Mouse (Mus musculus) lung, embryonic 16.5 days (tissue): Measurements from ENCODE around the gene Rtf1. TPM values are rescaled to one million over a fixed set of nuclear protein-coding genes. Genes with fewer than 3 reads are reported as not detected.
A peak's percentile ranks its signal among the peaks of the same experiment; 100 is the strongest.
"Not testable (repeated sequence)": the region's sequence is repeated elsewhere in the genome, so short reads cannot be mapped to it uniquely, and the experiment has no call there.

Experiments used
- ATAC-seq: fragments of 200-750 bp; cut with Nextera tagmentation; 2 replicates; pipeline ENCODE4 v1.8.0; 2017; ENCODE audit warnings: low read depth, mild to moderate bottlenecking, moderate library complexity
- H3K27ac ChIP-seq: fragments of 300-500 bp; sonication (generic); 2 replicates; pipeline ENCODE4 v1.5.1; 2014; ENCODE audit warnings: mild to moderate bottlenecking, control low read depth, low read length
- H3K27me3 ChIP-seq: fragments of 300-500 bp; sonication (generic); 2 replicates; pipeline ENCODE4 v1.6.1; 2014; ENCODE audit warnings: low read depth, low read length, mixed read lengths; ENCODE audit not compliant: control insufficient read depth, insufficient read depth
- H3K36me3 ChIP-seq: fragments of 300-500 bp; sonication (generic); 2 replicates; pipeline ENCODE4 v1.6.1; 2014; ENCODE audit warnings: low read length; ENCODE audit not compliant: control insufficient read depth, insufficient read depth
- H3K4me1 ChIP-seq: fragments of 300-500 bp; sonication (generic); replicated peaks from 2 replicates; pipeline ENCODE4 v1.6.1; 2014; ENCODE audit warnings: low read length, mixed read lengths; ENCODE audit not compliant: control insufficient read depth, insufficient read depth
- H3K4me2 ChIP-seq: fragments of 300-500 bp; sonication (generic); 2 replicates; pipeline ENCODE4 v1.6.1; 2014; ENCODE audit warnings: low read depth, low read length, control low read depth
- H3K4me3 ChIP-seq: fragments of 300-500 bp; sonication (generic); 2 replicates; pipeline ENCODE4 v1.5.1; 2014; ENCODE audit warnings: mild to moderate bottlenecking, low read length, control low read depth
- H3K9ac ChIP-seq: fragments of 300-500 bp; sonication (generic); 2 replicates; pipeline ENCODE4 v1.6.1; 2014; ENCODE audit warnings: low read length, control low read depth
- H3K9me3 ChIP-seq: fragments of 300-500 bp; sonication (generic); 2 replicates; pipeline ENCODE4 v1.6.1; 2016; ENCODE audit warnings: low read length; ENCODE audit not compliant: control insufficient read depth
- WGBS: fragments of 180-500 bp; shearing (Covaris S2); extraction: QIAGEN DNeasy Blood & Tissue Kit; methylation state at CpG from one replicate; pipeline ENCODE4 v1.1.7; 2014; 5-methylcytosine and 5-hydroxymethylcytosine counted together
- polyA plus RNA-seq: library from polyadenylated mRNA; unstranded; fragments of >200 nt; fragmentation: Nextera tagmentation; extraction: Ambion mirVana; gene quantifications from 2 replicates; pipeline ENCODE4 v1.2.1, GENCODE M21; 2015

The Rtf1 gene
- polyA plus RNA-seq, 1 experiment from 2014 or later, result 39.9 TPM

DNA sequence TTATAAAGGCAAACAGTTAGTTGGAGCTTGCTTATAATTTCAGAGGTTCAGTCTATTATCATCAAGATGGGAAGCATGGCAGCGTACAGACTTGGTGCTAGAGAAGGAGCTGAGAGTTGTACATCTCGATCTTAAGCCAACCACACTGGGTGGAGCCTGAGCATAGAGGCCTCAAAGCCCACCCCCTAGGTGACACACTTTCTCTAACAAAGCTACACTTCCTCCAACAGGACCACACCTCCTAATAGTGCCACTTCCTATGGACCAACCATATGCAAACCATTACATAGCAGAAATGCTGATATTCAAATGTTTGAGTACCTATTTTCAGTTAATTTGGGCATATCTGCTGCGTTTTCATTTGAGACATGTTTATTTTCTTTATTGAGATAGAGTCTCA is 35.1 kb downstream of the Rtf1 start:
- 91% methylated on average over 3 of the region's 3 CpGs for WGBS
- Histone ChIP-seq H3K27me3 (no peaks in the 10 kb centered on the region), H3K9me3 (no peaks in the 10 kb centered on the region), H3K36me3 (peaks cover 25% of the 10 kb centered on the region), H3K27ac (no peak overlapping the region), H3K4me2 (no peak overlapping the region), H3K4me3 (no peak overlapping the region), H3K4me1 (no peaks in the 10 kb centered on the region), H3K9ac (no peak overlapping the region)
- no peak for ATAC-seq

DNA sequence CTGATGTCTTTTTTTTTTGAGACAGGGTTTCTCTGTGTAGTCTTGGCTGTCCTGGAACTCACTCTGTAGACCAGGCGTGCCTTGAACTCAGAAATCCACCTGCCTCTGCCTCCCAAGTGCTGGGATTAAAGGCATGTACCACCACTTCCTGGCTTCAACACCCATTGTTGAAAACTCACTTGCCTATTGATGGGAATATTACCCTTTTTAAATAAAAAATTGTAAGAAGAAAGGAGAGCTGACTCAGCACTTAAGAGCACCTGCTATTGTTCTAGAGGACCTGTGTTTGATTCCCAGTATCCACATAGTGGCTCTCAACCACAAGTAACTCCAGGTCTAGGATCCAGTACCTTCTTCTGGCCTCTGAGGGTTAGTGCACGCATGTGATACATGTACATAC is 41.0 kb downstream of the Rtf1 start:
- ATAC-seq, result not testable (repeated sequence)

DNA sequence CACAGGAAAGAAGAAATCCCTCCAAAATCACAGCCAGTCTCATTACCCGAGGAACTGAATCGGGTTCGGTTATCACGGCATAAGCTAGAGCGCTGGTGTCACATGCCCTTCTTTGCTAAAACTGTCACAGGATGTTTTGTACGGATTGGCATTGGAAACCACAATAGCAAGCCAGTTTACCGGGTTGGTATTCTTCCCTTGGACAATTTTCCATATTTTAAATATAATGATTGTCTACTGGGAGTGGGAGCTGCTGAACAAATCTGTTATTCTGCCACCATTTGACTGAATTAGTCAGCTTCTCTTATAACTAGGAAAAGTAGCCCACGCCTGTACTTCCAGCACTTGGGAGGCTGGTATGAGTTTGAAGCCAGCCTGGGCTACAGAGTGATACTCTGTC is 46.2 kb downstream of the Rtf1 start:
- 95% methylated on average over 8 of the region's 8 CpGs for WGBS

More for the DNA sequence above, 41.0 kb downstream of the Rtf1 start:
- WGBS, result 85% methylated on average over 2 of the region's 2 CpGs
- H3K27me3 ChIP-seq, H3K9me3 ChIP-seq, H3K9ac ChIP-seq, H3K4me3 ChIP-seq, H3K4me1 ChIP-seq, H3K4me2 ChIP-seq, H3K27ac ChIP-seq: not testable (repeated sequence)
- peaks cover 20% of the 10 kb centered on the region for H3K36me3 ChIP-seq

DNA sequence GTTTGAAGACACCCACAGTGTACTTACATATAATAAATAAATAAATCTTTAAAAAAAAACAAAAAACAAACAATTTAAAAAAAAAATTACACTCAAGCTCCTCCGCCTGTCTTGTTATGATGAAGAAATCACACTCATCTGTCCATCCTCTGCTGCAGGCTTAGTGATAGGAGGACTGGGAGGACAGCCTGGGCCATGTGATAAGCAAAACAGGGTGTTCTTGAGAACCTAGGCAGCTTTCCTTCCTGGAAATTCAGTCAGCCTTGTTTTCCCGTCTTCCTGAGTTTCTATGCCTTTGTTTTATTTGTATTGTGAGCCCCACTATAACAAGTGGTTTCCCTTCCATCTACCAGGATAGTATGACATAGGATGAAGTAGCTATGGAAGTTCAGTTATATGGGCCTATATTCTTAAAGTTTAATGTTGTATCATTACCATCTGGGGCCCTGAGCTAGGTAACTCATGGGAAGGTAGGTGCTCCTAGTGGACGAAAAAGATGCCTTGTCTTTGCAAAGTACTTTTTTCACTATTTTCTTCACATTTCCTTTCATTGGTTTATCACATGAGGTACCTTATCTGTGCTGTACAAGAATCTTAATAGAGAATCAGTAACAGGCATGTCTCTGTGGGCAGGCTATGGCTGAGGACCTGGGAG is 53.0 kb downstream of the Rtf1 start:
- Histone ChIP-seq H3K27ac (no peak overlapping the region), H3K9me3 (no peaks in the 10 kb centered on the region), H3K27me3 (no peaks in the 10 kb centered on the region), H3K4me1 (no peaks in the 10 kb centered on the region), H3K4me2 (no peak overlapping the region), H3K4me3 (no peak overlapping the region), H3K36me3 (peaks cover 43% of the 10 kb centered on the region), H3K9ac (no peak overlapping the region)
- 88% methylated on average over 3 of the region's 3 CpGs for WGBS
- no peak for ATAC-seq

More for the DNA sequence above, 46.2 kb downstream of the Rtf1 start:
- H3K9me3 ChIP-seq, result no peaks in the 10 kb centered on the region
- no peaks in the 10 kb centered on the region for H3K27me3 ChIP-seq
- H3K36me3 ChIP-seq, result peaks cover 37% of the 10 kb centered on the region
- H3K9ac ChIP-seq, result no peak overlapping the region
- no peak overlapping the region for H3K27ac ChIP-seq
- no peak for ATAC-seq
- H3K4me1 ChIP-seq, result no peaks in the 10 kb centered on the region
- no peak overlapping the region for H3K4me3 ChIP-seq
- no peak overlapping the region for H3K4me2 ChIP-seq

DNA sequence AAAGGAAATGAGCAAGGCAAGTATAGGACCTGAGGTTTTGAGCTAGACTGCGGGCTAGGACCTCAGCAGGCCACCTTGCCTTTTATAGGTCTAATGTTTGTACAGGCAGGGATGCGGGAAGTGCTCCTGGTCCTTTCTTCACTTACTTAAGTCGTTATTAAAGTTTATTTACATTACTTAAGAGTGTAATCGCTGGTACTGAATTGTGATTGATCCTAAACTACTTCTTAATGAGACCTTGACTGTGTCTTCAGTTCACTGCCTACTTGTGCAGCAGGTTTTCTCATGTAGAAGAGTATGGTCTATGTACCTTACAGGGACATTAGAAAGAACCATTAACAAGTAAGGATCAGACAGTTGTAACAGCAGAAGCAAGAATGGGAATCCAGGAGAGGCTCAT is 55.9 kb downstream of the Rtf1 start:
- H3K27ac ChIP-seq, result no peak overlapping the region
- ATAC-seq, result no peak

GRCm38 (mm10) chr2:119737124-119737523 is 62.3 kb downstream of the Rtf1 start:
- Histone ChIP-seq H3K4me3 (no peak overlapping the region), H3K27me3 (no peaks in the 10 kb centered on the region; the same call in 1 of the 2 replicates), H3K9me3 (no peaks in the 10 kb centered on the region), H3K9ac (no peak overlapping the region), H3K27ac (no peak overlapping the region), H3K36me3 (peaks cover 5% of the 10 kb centered on the region), H3K4me1 (peaks cover 7% of the 10 kb centered on the region), H3K4me2 (no peak overlapping the region)
- WGBS, result 16% methylated on average over 12 of the region's 12 CpGs
- no peak for ATAC-seq

More for the DNA sequence above, 55.9 kb downstream of the Rtf1 start:
- Histone ChIP-seq H3K4me2 (no peak overlapping the region), H3K36me3 (peaks cover 35% of the 10 kb centered on the region), H3K9ac (no peak overlapping the region), H3K4me1 (no peaks in the 10 kb centered on the region), H3K27me3 (no peaks in the 10 kb centered on the region), H3K4me3 (no peak overlapping the region), H3K9me3 (no peaks in the 10 kb centered on the region)
- WGBS, result 75% methylated on average over 4 of the region's 4 CpGs

- no peaks in the 10 kb centered on the region for H3K36me3 ChIP-seq
- no peak for ATAC-seq
- peak overlapping the region; percentile 99 for H3K4me2 ChIP-seq
- no peaks in the 10 kb centered on the region for H3K9me3 ChIP-seq
- H3K27me3 ChIP-seq, result peaks cover 19% of the 10 kb centered on the region
- WGBS, result 8% methylated on average over 2 of the region's 2 CpGs
- no peak overlapping the region for H3K9ac ChIP-seq
- no peak overlapping the region for H3K4me3 ChIP-seq
- no peak overlapping the region for H3K27ac ChIP-seq
- peaks cover 22% of the 10 kb centered on the region for H3K4me1 ChIP-seq
Observed at GRCm38 (mm10) chr2:119740567-119740966, 65.7 kb downstream of the Rtf1 start.

- peaks cover 22% of the 10 kb centered on the region for H3K4me1 ChIP-seq
- no peaks in the 10 kb centered on the region for H3K9me3 ChIP-seq
- H3K36me3 ChIP-seq, result no peaks in the 10 kb centered on the region
- H3K27me3 ChIP-seq, result peaks cover 19% of the 10 kb centered on the region
- peak within 1 kb of the TSS; percentile 79 for H3K9ac ChIP-seq
- WGBS, result under 1% methylated on average over 48 of the region's 53 CpGs
- H3K27ac ChIP-seq, result peak within 1 kb of the TSS; percentile 92
- H3K4me2 ChIP-seq, result peak within 1 kb of the TSS; percentile 99
- H3K4me3 ChIP-seq, result peak within 1 kb of the TSS; percentile 70
- ATAC-seq, result peak; percentile 90
Observed at GRCm38 (mm10) chr2:119741581-119742411, 66.9 kb downstream of the Rtf1 start, which contains the start of gene Itpka. Gene Itpka, plus strand, starts transcription at chr2:119742337.

DNA sequence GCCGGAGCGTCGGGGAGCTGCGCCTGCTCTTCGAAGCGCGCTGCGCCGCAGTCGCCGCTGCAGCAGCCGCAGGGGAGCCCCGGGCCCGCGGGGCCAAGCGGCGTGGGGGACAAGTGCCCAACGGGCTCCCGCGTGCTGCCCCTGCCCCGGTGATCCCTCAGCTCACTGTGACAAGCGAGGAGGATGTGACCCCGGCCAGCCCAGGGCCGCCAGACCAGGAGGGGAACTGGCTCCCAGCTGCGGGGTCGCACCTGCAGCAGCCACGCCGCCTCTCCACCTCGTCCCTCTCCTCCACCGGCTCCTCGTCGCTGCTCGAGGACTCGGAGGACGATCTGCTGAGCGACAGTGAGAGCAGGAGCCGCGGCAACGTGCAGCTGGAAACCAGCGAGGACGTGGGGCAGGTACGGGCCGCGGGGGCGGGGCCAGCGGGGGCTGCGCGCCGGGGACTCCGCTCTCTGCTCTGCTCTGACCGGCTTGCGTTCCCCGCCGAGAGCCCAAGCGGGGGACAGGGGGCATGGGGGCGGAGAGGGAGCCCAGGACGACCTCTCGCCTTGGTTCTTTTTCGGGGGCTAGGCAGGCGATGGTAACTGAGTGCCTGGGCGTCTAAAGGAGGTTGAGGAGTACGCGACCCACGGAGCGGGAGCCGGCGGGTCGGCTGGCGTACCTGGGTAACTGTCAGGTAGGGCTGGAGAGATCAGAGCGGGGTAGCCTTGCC is 67.8 kb downstream of the Rtf1 start:
- peak overlapping the region; percentile 99 for H3K4me2 ChIP-seq
- ATAC-seq, result peak; percentile 16
- H3K4me3 ChIP-seq, result peak overlapping the region; percentile 70
- no peaks in the 10 kb centered on the region for H3K9me3 ChIP-seq
- H3K4me1 ChIP-seq, result peaks cover 22% of the 10 kb centered on the region
- no peak overlapping the region for H3K27ac ChIP-seq
- H3K9ac ChIP-seq, result peak overlapping the region; percentile 79
- H3K36me3 ChIP-seq, result no peaks in the 10 kb centered on the region
- H3K27me3 ChIP-seq, result peaks cover 19% of the 10 kb centered on the region
- under 1% methylated on average over 62 of the region's 70 CpGs for WGBS
